Mouse (Mus musculus): ENCODE data around the gene Pepd. TPM values are rescaled to one million over a fixed set of nuclear protein-coding genes. Genes with fewer than 3 reads are reported as not detected.

The Pepd gene
- polyA plus RNA-seq, 1 experiment from 2014 or later, result 58.4 TPM

DNA sequence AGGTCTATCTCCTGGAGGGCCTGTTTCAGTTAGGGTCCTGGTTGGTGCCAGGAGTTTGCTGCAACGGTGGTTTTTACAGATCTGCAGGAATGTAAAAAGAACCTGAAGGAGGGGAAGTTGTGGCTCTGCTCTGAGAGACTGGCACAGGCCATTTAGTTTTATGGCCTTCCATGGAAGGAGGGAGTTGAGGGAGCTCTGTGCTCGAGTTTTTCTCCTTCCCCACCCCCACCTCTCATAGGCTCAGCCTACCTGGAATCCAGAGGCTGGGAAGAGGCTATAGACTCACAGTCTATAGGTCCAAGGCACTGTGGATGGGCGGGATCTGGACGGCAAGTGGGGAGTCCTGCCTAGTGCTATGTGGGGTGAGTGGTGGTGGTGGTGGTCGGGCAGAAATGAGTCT lies 6.9 kb downstream of the Pepd start:
- Histone ChIP-seq H3K27ac (ENCODE audit: low read depth, low read length) (no peak overlapping the region), H3K9me3 (ENCODE audit: control insufficient read depth, low read length) (no peaks in the 10 kb centered on the region), H3K27me3 (ENCODE audit: control insufficient read depth, insufficient read depth, low read length) (no peaks in the 10 kb centered on the region), H3K36me3 (ENCODE audit: control insufficient read depth, insufficient read depth, low read length) (no peaks in the 10 kb centered on the region), H3K9ac (ENCODE audit: low read length) (no peak overlapping the region), H3K4me3 (ENCODE audit: low read depth, low read length) (no peak overlapping the region), H3K4me1 (replicated peaks; ENCODE audit: control insufficient read depth, insufficient read depth, low read length) (no peaks in the 10 kb centered on the region), H3K4me2 (ENCODE audit: low read depth, low read length, severe bottlenecking) (no peak overlapping the region)
- WGBS, result 83% methylated on average over 5 of the region's 5 CpGs
- DNase-seq (ENCODE audit: low spot score) (no peak), ATAC-seq (replicated peaks; ENCODE audit: low FRiP score) (no peak)

DNA sequence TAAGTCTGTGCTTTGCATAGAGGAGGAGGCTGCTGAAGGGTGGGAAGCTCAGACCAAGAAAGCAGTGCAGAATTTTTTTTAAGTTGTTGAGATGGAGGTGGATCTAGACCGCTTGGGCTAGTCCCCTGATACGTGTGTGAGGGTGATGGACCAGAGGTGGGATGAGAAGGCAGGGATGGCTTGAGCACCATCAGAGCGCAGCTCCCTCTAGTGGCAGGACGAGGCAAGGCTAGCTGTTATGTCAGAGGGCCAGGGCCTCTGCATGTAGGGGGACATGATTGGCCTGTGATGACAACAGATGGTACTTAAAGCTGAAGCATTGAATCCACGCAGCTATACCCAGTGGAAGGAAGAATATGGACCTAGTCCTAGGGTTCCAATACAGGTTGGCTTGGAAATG lies 7.6 kb downstream of the Pepd start:
- ATAC-seq (replicated peaks; ENCODE audit: low FRiP score), result no peak

DNA sequence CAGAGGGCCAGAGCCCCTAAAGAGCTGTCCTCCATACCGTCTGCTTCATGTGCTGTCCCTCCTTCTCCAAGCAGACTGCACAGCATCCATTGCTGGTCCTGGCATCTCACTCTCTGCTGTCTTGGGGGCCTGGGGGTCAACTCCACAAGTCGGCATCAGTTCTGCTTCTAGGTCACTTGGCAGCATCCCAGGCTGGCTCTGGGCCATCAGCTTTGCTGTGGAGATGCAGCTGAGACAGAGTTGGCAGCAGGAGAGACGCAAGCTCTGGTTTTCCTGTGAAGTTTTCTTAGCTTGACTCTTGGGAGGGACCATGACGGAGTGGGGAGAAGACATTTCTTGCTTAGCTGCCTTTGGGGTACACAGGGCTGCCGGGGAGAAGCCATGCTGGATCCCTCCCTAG lies 13.0 kb downstream of the Pepd start:
- no peak for ATAC-seq (replicated peaks; ENCODE audit: low FRiP score)
- H3K9ac ChIP-seq (ENCODE audit: low read length), result no peak overlapping the region

More for the DNA sequence above, 7.6 kb downstream of the Pepd start:
- H3K9me3 ChIP-seq (ENCODE audit: control insufficient read depth, low read length), result no peaks in the 10 kb centered on the region
- peak; percentile 74 for DNase-seq (ENCODE audit: low spot score)
- H3K9ac ChIP-seq (ENCODE audit: low read length), result no peak overlapping the region
- H3K4me2 ChIP-seq (ENCODE audit: low read depth, low read length, severe bottlenecking), result no peak overlapping the region
- no peaks in the 10 kb centered on the region for H3K36me3 ChIP-seq (ENCODE audit: control insufficient read depth, insufficient read depth, low read length)
- H3K4me1 ChIP-seq (replicated peaks; ENCODE audit: control insufficient read depth, insufficient read depth, low read length), result no peaks in the 10 kb centered on the region
- H3K27ac ChIP-seq (ENCODE audit: low read depth, low read length), result no peak overlapping the region
- no peak overlapping the region for H3K4me3 ChIP-seq (ENCODE audit: low read depth, low read length)
- WGBS, result 51% methylated on average over 5 of the region's 5 CpGs
- H3K27me3 ChIP-seq (ENCODE audit: control insufficient read depth, insufficient read depth, low read length), result no peaks in the 10 kb centered on the region

DNA sequence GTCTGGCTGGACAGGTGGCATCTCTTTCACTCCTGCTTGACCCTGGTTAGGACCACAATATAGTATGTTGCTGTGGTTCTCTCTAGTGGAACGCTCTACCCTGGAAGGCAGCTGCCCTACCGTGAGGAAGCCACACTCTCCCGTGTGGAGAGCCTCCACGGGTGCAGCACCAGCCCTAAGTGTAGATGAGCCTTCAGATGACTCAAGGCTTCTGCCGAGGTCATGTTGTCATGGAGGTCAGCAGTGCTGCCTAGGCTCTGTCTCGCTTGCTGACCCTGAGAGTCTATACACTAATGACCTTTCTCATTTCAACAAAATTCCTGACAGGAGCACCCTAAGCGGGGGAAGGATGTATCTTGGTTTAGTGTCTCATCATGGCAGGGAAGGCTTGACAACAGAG lies 13.8 kb downstream of the Pepd start:
- Histone ChIP-seq H3K27me3 (ENCODE audit: control insufficient read depth, insufficient read depth, low read length) (no peaks in the 10 kb centered on the region), H3K27ac (ENCODE audit: low read depth, low read length) (no peak overlapping the region), H3K36me3 (ENCODE audit: control insufficient read depth, insufficient read depth, low read length) (no peaks in the 10 kb centered on the region), H3K4me3 (ENCODE audit: low read depth, low read length) (no peak overlapping the region), H3K9me3 (ENCODE audit: control insufficient read depth, low read length) (no peaks in the 10 kb centered on the region), H3K4me2 (ENCODE audit: low read depth, low read length, severe bottlenecking) (no peak overlapping the region), H3K9ac (ENCODE audit: low read length) (no peak overlapping the region), H3K4me1 (replicated peaks; ENCODE audit: control insufficient read depth, insufficient read depth, low read length) (no peaks in the 10 kb centered on the region)
- ATAC-seq (replicated peaks; ENCODE audit: low FRiP score) (no peak), DNase-seq (ENCODE audit: low spot score) (no peak)
- WGBS, result 89% methylated on average over 7 of the region's 7 CpGs

More for the DNA sequence above, 13.0 kb downstream of the Pepd start:
- 85% methylated on average over 5 of the region's 5 CpGs for WGBS
- H3K9me3 ChIP-seq (ENCODE audit: control insufficient read depth, low read length), result no peaks in the 10 kb centered on the region
- H3K27ac ChIP-seq (ENCODE audit: low read depth, low read length), result no peak overlapping the region
- no peaks in the 10 kb centered on the region for H3K36me3 ChIP-seq (ENCODE audit: control insufficient read depth, insufficient read depth, low read length)
- no peak for DNase-seq (ENCODE audit: low spot score)
- no peaks in the 10 kb centered on the region for H3K4me1 ChIP-seq (replicated peaks; ENCODE audit: control insufficient read depth, insufficient read depth, low read length)
- H3K4me2 ChIP-seq (ENCODE audit: low read depth, low read length, severe bottlenecking), result no peak overlapping the region
- no peaks in the 10 kb centered on the region for H3K27me3 ChIP-seq (ENCODE audit: control insufficient read depth, insufficient read depth, low read length)
- H3K4me3 ChIP-seq (ENCODE audit: low read depth, low read length), result no peak overlapping the region

DNA sequence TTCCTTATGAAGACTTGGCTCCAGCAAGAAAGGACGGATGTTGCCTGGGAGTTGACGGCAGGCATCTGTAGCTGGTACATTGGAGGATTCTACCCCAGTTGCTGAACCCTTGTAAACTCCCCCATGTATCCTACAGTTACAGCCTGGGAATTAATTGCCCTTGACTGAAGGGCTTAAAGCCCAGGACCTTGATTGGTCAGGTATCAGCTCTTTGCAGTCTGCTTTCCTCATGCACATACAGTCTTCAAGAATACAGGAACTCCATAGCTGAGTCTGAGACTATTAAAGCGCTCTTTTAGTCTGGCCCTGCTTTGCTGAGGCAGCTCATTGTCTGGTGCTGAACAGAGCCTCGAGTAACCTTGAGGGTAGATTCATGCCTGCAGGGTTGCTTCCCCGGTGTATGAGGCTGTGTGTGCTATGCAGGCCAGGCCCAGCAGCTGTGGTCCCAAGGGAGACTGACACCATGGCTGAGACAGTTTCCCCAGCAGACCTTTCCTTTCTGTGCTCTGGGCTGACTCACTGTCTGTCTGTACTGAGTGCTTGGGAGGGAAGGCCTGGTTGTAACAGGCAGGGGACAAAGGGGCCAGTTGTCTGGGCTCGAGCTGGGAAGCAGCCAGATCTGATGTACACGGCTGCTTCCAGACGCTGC lies 17.6 kb downstream of the Pepd start:
- Histone ChIP-seq H3K4me2 (ENCODE audit: low read depth, low read length, severe bottlenecking) (no peak overlapping the region), H3K27me3 (ENCODE audit: control insufficient read depth, insufficient read depth, low read length) (no peaks in the 10 kb centered on the region), H3K4me3 (ENCODE audit: low read depth, low read length) (no peak overlapping the region), H3K27ac (ENCODE audit: low read depth, low read length) (0 out of 2 replicates have a peak overlapping the region, but pooled peaks have one; percentile 43), H3K4me1 (replicated peaks; ENCODE audit: control insufficient read depth, insufficient read depth, low read length) (no peaks in the 10 kb centered on the region), H3K9me3 (ENCODE audit: control insufficient read depth, low read length) (no peaks in the 10 kb centered on the region), H3K9ac (ENCODE audit: low read length) (no peak overlapping the region; the same call in 1 of the 2 replicates), H3K36me3 (ENCODE audit: control insufficient read depth, insufficient read depth, low read length) (no peaks in the 10 kb centered on the region; the same call in 1 of the 2 replicates)
- ATAC-seq (replicated peaks; ENCODE audit: low FRiP score), result no peak
- DNase-seq (ENCODE audit: low spot score), result no peak
- WGBS, result 61% methylated on average over 8 of the region's 8 CpGs

DNA sequence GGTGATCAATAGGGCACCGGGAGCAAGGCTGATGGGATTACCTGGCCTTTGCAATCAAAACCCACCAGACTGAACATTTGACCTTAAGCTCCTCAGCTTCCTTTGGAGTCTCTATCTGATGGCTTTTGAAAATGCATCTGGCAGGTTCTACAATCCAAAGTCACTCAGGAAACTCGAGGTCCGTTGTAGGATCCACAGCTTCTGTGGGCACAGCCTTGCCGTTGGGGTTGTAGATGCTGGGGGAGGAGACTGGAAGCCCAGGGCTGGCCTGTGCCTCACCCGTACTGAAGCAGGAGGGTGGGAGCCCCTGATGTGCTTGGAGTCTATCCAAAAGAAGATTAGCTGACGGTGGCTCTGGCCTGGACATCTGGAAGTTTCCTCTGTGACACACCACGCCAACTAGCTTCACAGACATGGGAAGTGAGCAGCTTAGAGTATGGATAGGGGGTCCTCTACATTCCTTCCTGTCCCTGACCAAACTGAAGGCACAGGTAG lies 18.1 kb downstream of the Pepd start:
- Histone ChIP-seq H3K4me3 (ENCODE audit: low read depth, low read length) (no peak overlapping the region), H3K9me3 (ENCODE audit: control insufficient read depth, low read length) (no peaks in the 10 kb centered on the region), H3K9ac (ENCODE audit: low read length) (no peak overlapping the region), H3K27me3 (ENCODE audit: control insufficient read depth, insufficient read depth, low read length) (no peaks in the 10 kb centered on the region), H3K4me2 (ENCODE audit: low read depth, low read length, severe bottlenecking) (no peak overlapping the region), H3K36me3 (ENCODE audit: control insufficient read depth, insufficient read depth, low read length) (no peaks in the 10 kb centered on the region; the same call in 1 of the 2 replicates), H3K4me1 (replicated peaks; ENCODE audit: control insufficient read depth, insufficient read depth, low read length) (no peaks in the 10 kb centered on the region), H3K27ac (ENCODE audit: low read depth, low read length) (no peak overlapping the region)
- DNase-seq (ENCODE audit: low spot score), result no peak
- WGBS, result 74% methylated on average over 7 of the region's 7 CpGs
- ATAC-seq (replicated peaks; ENCODE audit: low FRiP score), result no peak

DNA sequence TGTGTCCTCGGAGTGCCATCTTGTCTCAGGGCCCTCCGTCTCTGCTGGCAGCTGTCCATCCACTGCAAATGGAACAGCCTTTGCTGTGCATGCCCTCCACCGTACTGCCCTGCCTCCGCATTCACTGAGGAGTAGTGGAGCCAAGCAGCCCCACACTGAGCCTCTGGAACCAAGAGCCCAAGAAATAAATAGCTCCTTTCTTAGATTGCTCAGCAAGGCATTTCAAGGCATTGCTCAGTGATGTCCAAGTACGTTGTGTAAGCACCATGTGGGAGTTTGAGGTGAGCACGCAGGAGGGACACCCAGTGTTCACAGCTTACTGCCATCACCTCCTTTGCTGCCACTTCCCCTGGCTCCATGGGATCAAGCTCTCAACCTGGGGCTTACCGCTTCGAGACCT lies 20.5 kb downstream of the Pepd start:
- Histone ChIP-seq H3K36me3 (ENCODE audit: control insufficient read depth, insufficient read depth, low read length) (peaks cover 4% of the 10 kb centered on the region; the same call in 1 of the 2 replicates), H3K4me1 (replicated peaks; ENCODE audit: control insufficient read depth, insufficient read depth, low read length) (no peaks in the 10 kb centered on the region), H3K27me3 (ENCODE audit: control insufficient read depth, insufficient read depth, low read length) (no peaks in the 10 kb centered on the region), H3K27ac (ENCODE audit: low read depth, low read length) (no peak overlapping the region), H3K9ac (ENCODE audit: low read length) (no peak overlapping the region), H3K4me2 (ENCODE audit: low read depth, low read length, severe bottlenecking) (no peak overlapping the region), H3K9me3 (ENCODE audit: control insufficient read depth, low read length) (peaks cover 4% of the 10 kb centered on the region; the same call in 1 of the 2 replicates), H3K4me3 (ENCODE audit: low read depth, low read length) (no peak overlapping the region)
- DNase-seq (ENCODE audit: low spot score), result no peak
- ATAC-seq (replicated peaks; ENCODE audit: low FRiP score), result no peak
- WGBS, result 89% methylated on average over 8 of the region's 8 CpGs

DNA sequence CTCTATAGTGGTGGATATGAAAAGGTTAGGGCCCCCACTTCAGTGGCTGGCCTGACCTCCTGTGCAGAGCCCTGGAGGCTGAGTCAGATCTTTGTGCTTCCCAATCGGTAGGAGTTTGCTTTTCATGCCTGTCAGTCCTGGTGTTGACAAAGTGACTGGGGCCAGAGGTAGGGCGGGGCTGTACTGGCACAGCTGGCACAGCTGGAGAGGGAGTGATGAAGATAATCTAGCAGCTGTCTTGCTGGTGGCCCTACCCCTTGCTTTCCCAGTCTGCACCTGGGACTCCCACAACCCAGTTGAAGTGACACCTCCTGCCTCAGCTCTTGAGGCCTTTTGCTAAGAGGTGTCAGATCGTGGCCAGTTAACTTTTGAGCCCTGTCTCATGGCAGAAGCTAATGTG lies 21.0 kb downstream of the Pepd start:
- Histone ChIP-seq H3K27me3 (ENCODE audit: control insufficient read depth, insufficient read depth, low read length) (no peaks in the 10 kb centered on the region), H3K9me3 (ENCODE audit: control insufficient read depth, low read length) (peaks cover 4% of the 10 kb centered on the region; the same call in 1 of the 2 replicates), H3K36me3 (ENCODE audit: control insufficient read depth, insufficient read depth, low read length) (peaks cover 4% of the 10 kb centered on the region; the same call in 1 of the 2 replicates), H3K4me1 (replicated peaks; ENCODE audit: control insufficient read depth, insufficient read depth, low read length) (no peaks in the 10 kb centered on the region), H3K4me2 (ENCODE audit: low read depth, low read length, severe bottlenecking) (no peak overlapping the region), H3K9ac (ENCODE audit: low read length) (no peak overlapping the region), H3K27ac (ENCODE audit: low read depth, low read length) (no peak overlapping the region), H3K4me3 (ENCODE audit: low read depth, low read length) (no peak overlapping the region)
- ATAC-seq (replicated peaks; ENCODE audit: low FRiP score), result no peak
- no peak for DNase-seq (ENCODE audit: low spot score)
- WGBS, result 77% methylated on average over 3 of the region's 3 CpGs

DNA sequence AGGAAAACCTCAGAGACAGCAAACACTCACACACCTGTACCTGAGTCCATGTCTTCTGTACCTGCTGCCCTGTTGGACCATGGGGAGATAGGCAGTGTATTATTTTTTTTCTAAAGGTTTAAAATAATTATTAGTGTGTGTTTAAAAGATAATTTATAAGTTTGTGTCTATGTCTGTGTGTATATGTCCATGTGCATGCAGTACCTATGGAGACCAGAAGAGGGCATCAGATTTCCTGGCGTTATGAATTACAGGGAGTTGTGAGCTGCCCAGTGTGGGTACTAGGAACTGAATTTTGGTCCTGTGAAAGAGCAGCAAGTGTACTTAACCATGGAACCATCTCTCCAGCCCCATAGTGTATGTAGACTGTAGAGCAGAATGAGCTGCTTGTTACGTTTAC lies 24.2 kb downstream of the Pepd start:
- 88% methylated on average over 2 of the region's 2 CpGs for WGBS
- Histone ChIP-seq H3K9me3 (ENCODE audit: control insufficient read depth, low read length) (peaks cover 4% of the 10 kb centered on the region; the same call in 1 of the 2 replicates), H3K27me3 (ENCODE audit: control insufficient read depth, insufficient read depth, low read length) (no peaks in the 10 kb centered on the region), H3K4me1 (replicated peaks; ENCODE audit: control insufficient read depth, insufficient read depth, low read length) (peaks cover 19% of the 10 kb centered on the region), H3K4me3 (ENCODE audit: low read depth, low read length) (no peak overlapping the region), H3K27ac (ENCODE audit: low read depth, low read length) (no peak overlapping the region), H3K4me2 (ENCODE audit: low read depth, low read length, severe bottlenecking) (no peak overlapping the region), H3K36me3 (ENCODE audit: control insufficient read depth, insufficient read depth, low read length) (peaks cover 4% of the 10 kb centered on the region; the same call in 1 of the 2 replicates), H3K9ac (ENCODE audit: low read length) (no peak overlapping the region)
- no peak for ATAC-seq (replicated peaks; ENCODE audit: low FRiP score)
- no peak for DNase-seq (ENCODE audit: low spot score)
